In the genomic region with DNA sequence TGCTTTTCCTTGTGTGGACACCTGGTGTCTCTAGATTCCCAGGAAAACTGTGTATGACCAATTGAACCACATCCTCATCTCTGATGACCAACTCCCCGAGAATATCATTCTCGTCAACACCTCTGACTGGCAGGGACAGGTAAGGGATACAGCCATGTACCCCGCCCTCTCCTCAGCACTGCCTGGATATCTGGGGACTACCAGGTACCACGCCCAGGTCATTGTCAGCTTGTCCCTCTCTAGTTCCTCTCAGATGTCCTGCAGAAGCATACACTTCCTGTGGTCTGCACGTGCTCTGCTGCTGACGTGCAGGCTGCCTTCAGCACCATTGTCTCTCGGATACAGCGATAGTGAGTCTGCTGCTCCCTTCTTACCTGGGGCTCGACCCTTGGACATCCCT, we compare ENCODE assay signal across 21 mouse cellular contexts. TPM values are rescaled to one million over a fixed set of nuclear protein-coding genes. Genes with fewer than 3 reads are reported as not detected.
"Had no signal": no experiment of that assay in that cellular context is flagged by ENCODE, and none has a peak within 500 bp of the region (broad histone marks: within the 10 kb centered on the region; RNA-seq: fewer than 3 reads in every experiment).

No protein-coding gene starts in this region.

- H3K9ac ChIP-seq: neural tube, embryonic 13.5 days; neural tube, embryonic 15.5 days; stomach, embryonic 15.5 days had no signal

- H3K27me3 ChIP-seq: neural tube, embryonic 13.5 days; neural tube, embryonic 15.5 days; stomach, embryonic 15.5 days had no signal

- H3K4me2 ChIP-seq: neural tube, embryonic 13.5 days; neural tube, embryonic 15.5 days; stomach, embryonic 15.5 days had no signal

- H3K9me3 ChIP-seq: neural tube, embryonic 13.5 days; neural tube, embryonic 15.5 days; stomach, embryonic 15.5 days had no signal

- DNase-seq: retina, postnatal 1 day; right cerebral cortex, adult 18-20 months; right cerebral cortex, postnatal 14 days; right cerebral cortex, postnatal 25 days; right cerebral cortex, postnatal 4 days; spleen, adult 18-20 months; thymus, adult 18-20 months; thymus, adult 2 months; thymus, postnatal 14 days; thymus, postnatal 25 days; thymus, postnatal 36 days; thymus, postnatal 4 days had no signal

- H3K4me1 ChIP-seq: neural tube, embryonic 13.5 days; neural tube, embryonic 15.5 days; stomach, embryonic 15.5 days had no signal

- H3K4me3 ChIP-seq: neural tube, embryonic 13.5 days; neural tube, embryonic 15.5 days; stomach, embryonic 15.5 days had no signal

- H3K27ac ChIP-seq: neural tube, embryonic 13.5 days; neural tube, embryonic 15.5 days; stomach, embryonic 15.5 days; stomach, postnatal 0 days had no signal

RNA-seq across cellular contexts. Expression of gene Tex22, which starts 12.7 kb away (rescaled TPM):
- polyA plus RNA-seq: neural tube, embryonic 13.5 days; neural tube, embryonic 15.5 days; small intestine, adult 2 months; stomach, embryonic 14.5 days; stomach, embryonic 15.5 days; stomach, embryonic 16.5 days; stomach, postnatal 0 days; thymus, postnatal 0 days; urinary bladder, adult 2 months had no signal
